Mouse (Mus musculus): Measurements from ENCODE around the gene Vps11. TPM values are rescaled to one million over a fixed set of nuclear protein-coding genes. Genes with fewer than 3 reads are reported as not detected.
"Not testable (repeated sequence)": the region's sequence is repeated elsewhere in the genome, so short reads cannot be mapped to it uniquely, and the experiment has no call there.

Gene Vps11
- polyA plus RNA-seq, 2 experiments: 9.7 to 11.5 TPM

GRCm38 (mm10) chr9:44336964-44337363 lies 24.5 kb downstream of the Vps11 start:
- H3K4me3 ChIP-seq (ENCODE audit: insufficient read depth in 1 of 2, low read depth in 2 of 2, low read length in 2 of 2): peak overlapping the region; percentile 95 to 97
- peak overlapping the region; percentile 97 for H3K27ac ChIP-seq
- DNase-seq (ENCODE audit: low read depth in 3 of 3, low spot score in 3 of 3) (peak in 1 of 3 experiments; percentile 65), ATAC-seq (ENCODE audit: insufficient read depth) (no peak)
- TF ChIP-seq EP300 (IDR thresholded peaks at IDR 0.05; ENCODE audit: low read depth) (no peak; the same call in 1 of the 2 replicates), CTCF (IDR thresholded peaks at IDR 0.05; ENCODE audit: low read depth) (no peak)
- 28% methylated on average over 3 of the region's 3 CpGs for WGBS (ENCODE audit: insufficient replicate concordance)
- H3K9ac ChIP-seq (replicated peaks): peak overlapping the region; percentile 99
- no peaks in the 10 kb centered on the region for H3K9me3 ChIP-seq (ENCODE audit: control insufficient read depth, low read length)
- peak overlapping the region; percentile 98 for H3K4me2 ChIP-seq (ENCODE audit: low read depth)
- H3K4me1 ChIP-seq (replicated peaks; ENCODE audit: control insufficient read depth in 2 of 2, insufficient read depth in 2 of 2, low read length in 1 of 2): peaks cover 14 to 16% of the 10 kb centered on the region in 2 experiments
- no peaks in the 10 kb centered on the region for H3K27me3 ChIP-seq (ENCODE audit: control insufficient read depth, insufficient read depth, low read length)
- peaks cover 84% of the 10 kb centered on the region for H3K36me3 ChIP-seq (replicated peaks; ENCODE audit: control insufficient read depth, insufficient read depth, low read depth)

GRCm38 (mm10) chr9:44336513-44336912 lies 25.0 kb downstream of the Vps11 start:
- peaks cover 14 to 16% of the 10 kb centered on the region in 2 experiments for H3K4me1 ChIP-seq (replicated peaks; ENCODE audit: control insufficient read depth in 2 of 2, insufficient read depth in 2 of 2, low read length in 1 of 2)
- 27% methylated on average over 4 of the region's 4 CpGs for whole genome bisulfite sequencing (ENCODE audit: insufficient replicate concordance)
- not testable (repeated sequence) for DNase-seq (ENCODE audit: low read depth in 3 of 3, low spot score in 3 of 3); H3K9me3 ChIP-seq (ENCODE audit: control insufficient read depth, low read length); ATAC-seq (ENCODE audit: insufficient read depth); H3K27me3 ChIP-seq (ENCODE audit: control insufficient read depth, insufficient read depth, low read length)
- peak overlapping the region; percentile 99 for H3K9ac ChIP-seq (replicated peaks)
- H3K4me3 ChIP-seq (ENCODE audit: insufficient read depth in 1 of 2, low read depth in 2 of 2, low read length in 2 of 2): peak overlapping the region; percentile 95 to 97
- peak overlapping the region; percentile 98 for H3K4me2 ChIP-seq (ENCODE audit: low read depth)
- H3K27ac ChIP-seq: peak overlapping the region; percentile 97
- peaks cover 83% of the 10 kb centered on the region for H3K36me3 ChIP-seq (replicated peaks; ENCODE audit: control insufficient read depth, insufficient read depth, low read depth)

DNA sequence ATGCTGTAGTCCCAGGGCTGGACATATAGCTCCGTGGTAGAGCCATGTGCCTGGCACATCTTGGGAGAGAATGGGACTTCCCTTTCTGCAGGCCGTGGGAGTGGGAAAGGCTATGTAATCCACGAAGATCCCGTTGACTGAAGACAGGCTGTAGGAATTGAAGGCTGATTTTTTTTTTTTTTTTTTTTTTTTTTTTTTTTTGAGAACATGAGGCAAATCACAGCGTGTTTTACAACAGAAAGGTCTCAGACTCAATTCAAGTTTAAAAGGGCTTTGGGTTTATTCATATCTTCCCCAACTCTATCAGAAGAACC lies 25.4 kb downstream of the Vps11 start:
- Histone ChIP-seq H3K4me3 (ENCODE audit: insufficient read depth in 1 of 2, low read depth in 2 of 2, low read length in 2 of 2) (peak overlapping the region; percentile 95 to 97), H3K4me2 (ENCODE audit: low read depth) (peak overlapping the region; percentile 98), H3K9ac (replicated peaks) (peak overlapping the region; percentile 99), H3K27me3 (ENCODE audit: control insufficient read depth, insufficient read depth, low read length) (no peaks in the 10 kb centered on the region), H3K36me3 (replicated peaks; ENCODE audit: control insufficient read depth, insufficient read depth, low read depth) (peaks cover 82% of the 10 kb centered on the region), H3K9me3 (ENCODE audit: control insufficient read depth, low read length) (no peaks in the 10 kb centered on the region), H3K27ac (peak overlapping the region; percentile 97), H3K4me1 (replicated peaks; ENCODE audit: control insufficient read depth in 2 of 2, insufficient read depth in 2 of 2, low read length in 1 of 2) (peaks cover 14 to 16% of the 10 kb centered on the region in 2 experiments)
- ATAC-seq (ENCODE audit: insufficient read depth) (no peak), DNase-seq (ENCODE audit: low read depth in 3 of 3, low spot score in 3 of 3) (no peak)
- TF ChIP-seq EP300 (IDR thresholded peaks at IDR 0.05; ENCODE audit: low read depth): peak; percentile 3; the same call in 1 of the 2 replicates
- TF ChIP-seq CTCF (IDR thresholded peaks at IDR 0.05; ENCODE audit: low read depth): no peak
- WGBS (ENCODE audit: insufficient replicate concordance): 0% methylated on average over 5 of the region's 5 CpGs

DNA sequence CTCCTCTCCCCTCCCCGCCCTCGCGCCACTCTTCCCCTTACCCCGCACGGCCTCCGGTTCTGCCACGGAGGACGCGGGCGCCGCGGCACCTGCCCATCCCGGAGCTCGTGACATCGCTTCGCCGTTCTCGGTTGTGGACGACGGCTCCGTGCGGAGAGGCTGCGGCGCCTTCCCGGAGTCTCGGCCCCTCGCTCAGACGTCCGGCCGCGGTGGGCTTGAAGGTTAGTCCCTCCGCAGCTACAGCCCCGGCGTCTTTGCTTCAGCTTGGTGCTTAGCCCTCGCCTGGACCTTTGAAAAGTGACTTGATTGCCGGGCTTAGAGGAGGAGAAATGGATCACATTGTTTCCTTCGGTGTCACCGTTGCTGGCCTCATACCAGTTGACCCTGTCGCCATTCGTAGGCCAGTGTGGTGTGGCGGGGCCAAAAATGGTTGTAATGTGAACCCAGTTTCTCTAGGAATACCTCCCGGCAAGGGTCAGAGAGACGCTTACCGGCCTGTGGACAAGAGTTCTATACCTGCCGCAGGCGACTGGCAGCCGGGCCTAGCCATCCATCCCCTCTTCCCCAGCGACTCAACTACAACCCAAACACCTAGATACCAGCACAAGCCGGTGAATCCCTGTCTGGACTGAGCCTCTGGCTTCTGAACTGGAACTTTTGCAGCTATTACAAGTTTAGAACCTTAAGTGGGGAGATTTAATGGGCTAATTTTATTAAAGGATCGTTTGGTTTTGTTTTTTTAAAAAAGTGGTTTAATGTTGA lies 26.0 kb downstream of the Vps11 start:
- WGBS (ENCODE audit: insufficient replicate concordance): under 1% methylated on average over 50 of the region's 50 CpGs

More for the DNA sequence above, 26.0 kb downstream of the Vps11 start:
- Histone ChIP-seq H3K4me1 (replicated peaks; ENCODE audit: control insufficient read depth in 2 of 2, insufficient read depth in 2 of 2, low read length in 1 of 2) (peaks cover 14 to 16% of the 10 kb centered on the region in 2 experiments), H3K27ac (peak overlapping the region; percentile 97), H3K9me3 (ENCODE audit: control insufficient read depth, low read length) (no peaks in the 10 kb centered on the region), H3K9ac (replicated peaks) (peak overlapping the region; percentile 99), H3K4me3 (ENCODE audit: insufficient read depth in 1 of 2, low read depth in 2 of 2, low read length in 2 of 2) (peak overlapping the region; percentile 95 to 97), H3K4me2 (ENCODE audit: low read depth) (peak overlapping the region; percentile 98), H3K27me3 (ENCODE audit: control insufficient read depth, insufficient read depth, low read length) (no peaks in the 10 kb centered on the region), H3K36me3 (replicated peaks; ENCODE audit: control insufficient read depth, insufficient read depth, low read depth) (peaks cover 80% of the 10 kb centered on the region)
- peak in 1 of 3 experiments; percentile 63 for DNase-seq (ENCODE audit: low read depth in 3 of 3, low spot score in 3 of 3)
- peak; percentile 21 for ATAC-seq (ENCODE audit: insufficient read depth)
- TF ChIP-seq EP300 (IDR thresholded peaks at IDR 0.05; ENCODE audit: low read depth) (peak; percentile 45), CTCF (IDR thresholded peaks at IDR 0.05; ENCODE audit: low read depth) (no peak)
